Mouse (Mus musculus): Measurements from ENCODE around the gene Sag.

GRCm38 (mm10) chr1:87871546-87871945 is 68.1 kb downstream of the Sag start:
- TF ChIP-seq CTCF (IDR thresholded peaks at IDR 0.05; ENCODE audit: control insufficient read depth, insufficient read depth, insufficient read length) (no peak), MYOG (IDR thresholded peaks at IDR 0.05; ENCODE audit: control insufficient read depth, extremely low read depth, insufficient read length) (no peak), CEBPB (IDR thresholded peaks at IDR 0.05; ENCODE audit: low read depth) (no peak), FOSL1 (IDR thresholded peaks at IDR 0.05; ENCODE audit: insufficient read depth, low read length, poor library complexity, severe bottlenecking) (no peak), MAX (IDR thresholded peaks at IDR 0.05) (no peak), MYOD1 (IDR thresholded peaks at IDR 0.05; ENCODE audit: control insufficient read depth, insufficient read length, low read depth) (no peak), USF1 (IDR thresholded peaks at IDR 0.05; ENCODE audit: low read depth) (no peak)
